Mouse (Mus musculus) G1E (cell line): Measurements from ENCODE around the gene Rassf5.

ENCODE experiments used
- CTCF ChIP-seq: IDR thresholded peaks from 2 replicates; pipeline ENCODE4 v1.5.1; 2012; ENCODE audit warnings: low read depth, low read length, inconsistent platforms, mixed read lengths
- TAL1 ChIP-seq: conservative IDR thresholded peaks from 2 replicates; pipeline ENCODE4 v1.6.1; 2012; ENCODE audit warnings: low read depth, low read length, inconsistent platforms, mixed read lengths

- TF ChIP-seq TAL1 (no peak), CTCF (no peak)
These were observed 67.8 kb downstream of the Rassf5 start for GRCm38 (mm10) chr1:131177249-131177648.
